Mouse (Mus musculus): ENCODE data around the gene Cd6. TPM values are rescaled to one million over a fixed set of nuclear protein-coding genes. Genes with fewer than 3 reads are reported as not detected.

The Cd6 gene
- total RNA-seq, 2 experiments from 2014 or later: 0.25 to 0.49 TPM

- DNase-seq (ENCODE audit: extremely low spot score in 1 of 2, low spot score in 1 of 2): no peak
Observed at GRCm38 (mm10) chr19:10804850-10805660, 24.8 kb downstream of the Cd6 start.

GRCm38 (mm10) chr19:10803751-10804150, 26.1 kb downstream of the Cd6 start:
- DNase-seq (ENCODE audit: extremely low spot score in 1 of 2, low spot score in 1 of 2): no peak

- DNase-seq (ENCODE audit: extremely low spot score in 1 of 2, low spot score in 1 of 2): no peak
Observed at GRCm38 (mm10) chr19:10801906-10802305, 28.0 kb downstream of the Cd6 start.

- DNase-seq (ENCODE audit: extremely low spot score in 1 of 2, low spot score in 1 of 2): peak in 1 of 2 experiments; percentile 26
Observed at GRCm38 (mm10) chr19:10801070-10801469, 28.8 kb downstream of the Cd6 start.

GRCm38 (mm10) chr19:10799155-10799554, 30.7 kb downstream of the Cd6 start:
- no peak for DNase-seq (ENCODE audit: extremely low spot score in 1 of 2, low spot score in 1 of 2)

GRCm38 (mm10) chr19:10798576-10798975, 31.3 kb downstream of the Cd6 start:
- no peak for DNase-seq (ENCODE audit: extremely low spot score in 1 of 2, low spot score in 1 of 2)

GRCm38 (mm10) chr19:10794916-10795315, 34.9 kb downstream of the Cd6 start:
- DNase-seq (ENCODE audit: extremely low spot score in 1 of 2, low spot score in 1 of 2): no peak

GRCm38 (mm10) chr19:10793044-10793443, 36.8 kb downstream of the Cd6 start:
- no peak for DNase-seq (ENCODE audit: extremely low spot score in 1 of 2, low spot score in 1 of 2)

- no peak for DNase-seq (ENCODE audit: extremely low spot score in 1 of 2, low spot score in 1 of 2)
Observed at GRCm38 (mm10) chr19:10790323-10790722, 39.5 kb downstream of the Cd6 start.

GRCm38 (mm10) chr19:10788242-10788641, 41.6 kb downstream of the Cd6 start:
- DNase-seq (ENCODE audit: extremely low spot score in 1 of 2, low spot score in 1 of 2): no peak

GRCm38 (mm10) chr19:10787406-10787805, 42.5 kb downstream of the Cd6 start:
- no peak for DNase-seq (ENCODE audit: extremely low spot score in 1 of 2, low spot score in 1 of 2)

- no peak for DNase-seq (ENCODE audit: extremely low spot score in 1 of 2, low spot score in 1 of 2)
Observed at GRCm38 (mm10) chr19:10786753-10787152, 43.1 kb downstream of the Cd6 start.

GRCm38 (mm10) chr19:10784796-10785459, 44.9 kb downstream of the Cd6 start:
- DNase-seq (ENCODE audit: extremely low spot score in 1 of 2, low spot score in 1 of 2): no peak

GRCm38 (mm10) chr19:10784061-10784460, 45.8 kb downstream of the Cd6 start:
- DNase-seq (ENCODE audit: extremely low spot score in 1 of 2, low spot score in 1 of 2): no peak

- DNase-seq (ENCODE audit: extremely low spot score in 1 of 2, low spot score in 1 of 2): no peak
Observed at GRCm38 (mm10) chr19:10783168-10783567, 46.7 kb downstream of the Cd6 start.

- no peak for DNase-seq (ENCODE audit: extremely low spot score in 1 of 2, low spot score in 1 of 2)
Observed at GRCm38 (mm10) chr19:10781641-10782040, 48.2 kb downstream of the Cd6 start.

GRCm38 (mm10) chr19:10776906-10777305, 53.0 kb downstream of the Cd6 start:
- DNase-seq (ENCODE audit: extremely low spot score in 1 of 2, low spot score in 1 of 2): no peak

GRCm38 (mm10) chr19:10774141-10774540, 55.7 kb downstream of the Cd6 start:
- DNase-seq (ENCODE audit: extremely low spot score in 1 of 2, low spot score in 1 of 2): no peak

GRCm38 (mm10) chr19:10773384-10773783, 56.5 kb downstream of the Cd6 start:
- no peak for DNase-seq (ENCODE audit: extremely low spot score in 1 of 2, low spot score in 1 of 2)

GRCm38 (mm10) chr19:10772866-10773265, 57.0 kb downstream of the Cd6 start:
- DNase-seq (ENCODE audit: extremely low spot score in 1 of 2, low spot score in 1 of 2): no peak

- no peak for DNase-seq (ENCODE audit: extremely low spot score in 1 of 2, low spot score in 1 of 2)
Observed at GRCm38 (mm10) chr19:10771995-10772394, 57.9 kb downstream of the Cd6 start.

All from layer of hippocampus, postnatal 25 days (tissue).